Mouse (Mus musculus) lung, adult 2 months (tissue): ENCODE data around the gene Foxs1. TPM values are rescaled to one million over a fixed set of nuclear protein-coding genes. Genes with fewer than 3 reads are reported as not detected.

Source experiments
- DNase-seq: peaks from one replicate; pipeline ENCODE4 v3.0.0; 2022
- H3K4me1 ChIP-seq: fragments of 200-500 bp; 2 replicates; pipeline ENCODE4 v1.6.1; 2011; ENCODE audit warnings: low read length; ENCODE audit not compliant: control insufficient read depth, insufficient read depth
- H3K4me3 ChIP-seq: fragments of 200-500 bp; replicated peaks from 2 replicates; pipeline ENCODE3; 2011; ENCODE audit warnings: low read depth, mild to moderate bottlenecking, control low read depth, low read length; ENCODE audit errors: extremely low read depth
- POLR2A ChIP-seq: fragments of 200-500 bp; IDR thresholded peaks from 2 replicates; pipeline ENCODE4 v1.6.1; 2011; ENCODE audit warnings: low read depth, mild to moderate bottlenecking, control low read depth, low read length, borderline replicate concordance; ENCODE audit errors: extremely low read depth
- WGBS: fragments of 180-500 bp; shearing (Covaris S2); methylation state at CpG from one replicate; pipeline ENCODE4 v1.1.7; 2018; 5-methylcytosine and 5-hydroxymethylcytosine counted together
- polyA plus RNA-seq: library from polyadenylated mRNA; depleted of rRNA; stranded (reverse); fragments of >200 nt; gene quantifications from 2 replicates; pipeline ENCODE4 v1.2.3, GENCODE M21; 2012; rRNA removed

Foxs1 gene
- polyA plus RNA-seq, 1 experiment: 11.1 TPM

GRCm38 (mm10) chr2:152884101-152884645 is 48.8 kb downstream of the Foxs1 start:
- no peak for TF ChIP-seq POLR2A
- Histone ChIP-seq H3K4me1 (no peaks in the 10 kb centered on the region), H3K4me3 (no peak overlapping the region)
- 96% methylated on average over 6 of the region's 6 CpGs for WGBS
- DNase-seq: no peak

Other genes starting within 250 kb of the Foxs1 start
- gene Mcts2, start 246.2 kb downstream of the Foxs1 start, polyA plus RNA-seq: 2.9 and 3.8 TPM in 2 replicates
- gene Id1, start 197.0 kb downstream of the Foxs1 start, polyA plus RNA-seq: 323 and 438 TPM in 2 replicates
- 84.7 and 90.1 TPM in 2 replicates for gene Cox4i2, start 179.0 kb downstream of the Foxs1 start, polyA plus RNA-seq
- gene Bcl2l1, start 101.5 kb downstream of the Foxs1 start, polyA plus RNA-seq: 113 and 118 TPM in 2 replicates
- 0.63 and 0.77 TPM in 2 replicates for gene Tpx2, start 85.2 kb downstream of the Foxs1 start, polyA plus RNA-seq
- gene Mylk2, start 21.9 kb downstream of the Foxs1 start, polyA plus RNA-seq: 0.29 and 3.9 TPM in 2 replicates
- gene Dusp15, start 18.5 kb upstream of the Foxs1 start, polyA plus RNA-seq: 0.37 and 0.60 TPM in 2 replicates
- 3.4 and 3.8 TPM in 2 replicates for gene Ttll9, start 29.3 kb upstream of the Foxs1 start, polyA plus RNA-seq
- 39.9 and 61.9 TPM in 2 replicates for gene Pdrg1, start 82.2 kb upstream of the Foxs1 start, polyA plus RNA-seq
- 0.03 TPM in 1 of 2 replicates, not detected in the other for gene Xkr7, start 98.6 kb upstream of the Foxs1 start, polyA plus RNA-seq
- gene Ccm2l, start 132.7 kb upstream of the Foxs1 start, polyA plus RNA-seq: 164 and 177 TPM in 2 replicates
- 45.0 and 52.8 TPM in 2 replicates for gene Hck, start 175.3 kb upstream of the Foxs1 start, polyA plus RNA-seq
- gene Tm9sf4, start 228.1 kb upstream of the Foxs1 start, polyA plus RNA-seq: 32.7 and 45.8 TPM in 2 replicates